Mouse (Mus musculus) erythroblast, embryonic 14.5 days (primary cell): ENCODE measurements around the gene Frmpd2.

Experiments
- GATA1 ChIP-seq: IDR thresholded peaks from 2 replicates; pipeline ENCODE4 v1.6.1; 2012; ENCODE audit warnings: low read length, inconsistent platforms, mixed read lengths
- TAL1 ChIP-seq: IDR thresholded peaks from 3 replicates; pipeline ENCODE4 v1.6.1; 2012; ENCODE audit warnings: low read length, inconsistent platforms, mixed read lengths

- TF ChIP-seq GATA1 (no peak), TAL1 (no peak)
Measured at GRCm38 (mm10) chr14:33463658-33464057, 7.8 kb upstream of the Frmpd2 start.
